Mouse (Mus musculus): ENCODE data around the gene Aif1.

DNA sequence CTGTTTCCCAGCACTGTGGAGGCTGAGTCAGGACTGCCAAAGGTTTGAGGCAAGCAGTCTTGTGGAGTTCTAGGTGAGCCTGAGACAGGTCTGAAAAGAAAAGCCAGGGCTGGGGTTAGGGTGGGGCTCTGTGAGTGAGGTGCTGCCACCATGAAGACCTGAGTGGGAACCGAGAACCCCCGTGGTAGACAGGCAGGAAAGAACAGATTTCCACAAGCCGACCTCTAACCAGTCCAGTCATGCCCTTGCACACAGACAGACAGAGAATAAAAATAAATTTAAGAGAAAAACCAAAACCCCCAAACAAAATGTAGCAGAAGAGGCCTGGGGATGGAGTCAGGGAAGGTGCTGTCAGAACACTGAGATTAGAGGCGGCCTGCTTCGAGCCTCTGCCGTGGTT, 486 bp downstream of the Aif1 start:
- TF ChIP-seq POLR2A (IDR thresholded peaks at IDR 0.05; ENCODE audit: control insufficient read depth, extremely low read depth, insufficient read depth, low read length, poor library complexity) (no peak), CTCF (IDR thresholded peaks at IDR 0.05; ENCODE audit: borderline replicate concordance, control insufficient read depth, extremely low read depth, insufficient read depth, low read length, poor library complexity) (no peak)

All from thymus, adult 2 months (tissue).